Mouse (Mus musculus) spleen, adult 2 months (tissue): ENCODE results near the gene C130032M10Rik.

Experiments
- CTCF ChIP-seq: fragments of 200-500 bp; IDR thresholded peaks from 2 replicates; pipeline ENCODE4 v1.5.1; 2011; ENCODE audit warnings: mild to moderate bottlenecking, inconsistent platforms; ENCODE audit not compliant: insufficient read depth, insufficient read length, insufficient replicate concordance; ENCODE audit errors: extremely low read depth
- POLR2A ChIP-seq: fragments of 200-500 bp; IDR thresholded peaks from 2 replicates; pipeline ENCODE4 v1.6.1; 2011; ENCODE audit warnings: low read depth, low read length, inconsistent platforms

DNA sequence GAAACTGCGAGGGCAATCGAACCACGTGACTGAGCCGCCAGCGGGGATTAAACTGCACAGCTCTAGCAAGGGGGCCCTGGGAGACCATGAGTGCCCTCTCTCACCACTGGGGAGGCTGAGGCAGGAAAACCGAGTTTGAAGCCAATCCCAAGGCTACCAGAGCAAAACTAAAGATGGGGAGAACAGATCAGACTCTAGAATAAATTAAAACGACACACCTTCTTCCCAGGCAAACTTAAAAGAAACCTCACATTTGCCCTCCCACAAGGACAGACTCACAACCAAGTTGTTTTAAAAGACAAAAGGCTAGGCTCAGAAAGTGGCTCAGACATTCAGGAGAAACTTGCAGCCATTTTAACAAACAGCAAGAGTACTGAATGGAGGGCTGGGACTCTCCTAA lies 41.6 kb downstream of the C130032M10Rik start:
- TF ChIP-seq CTCF, result no peak
- no peak for TF ChIP-seq POLR2A
